ENCODE assay signal across 8 mouse cellular contexts in the genomic region with DNA sequence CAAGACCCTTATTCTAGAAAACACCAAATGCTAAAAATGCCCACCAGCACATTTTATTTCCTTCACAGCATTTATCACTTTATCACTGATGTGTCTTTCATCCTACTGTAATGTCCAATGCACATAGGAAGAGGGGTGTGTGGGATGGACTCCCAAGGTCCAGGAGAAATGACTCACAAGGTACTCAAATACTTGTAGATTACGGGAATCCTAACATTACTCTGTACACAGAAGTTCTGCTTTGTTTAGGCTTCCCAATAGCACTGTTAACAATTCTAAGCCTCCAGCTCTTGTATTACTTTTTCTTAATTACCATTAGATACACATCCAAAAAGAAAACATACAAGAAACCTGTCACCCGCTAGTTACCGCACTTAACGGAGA. TPM values are rescaled to one million over a fixed set of nuclear protein-coding genes. Genes with fewer than 3 reads are reported as not detected.
DNase-seq lines count a peak whose midpoint lies in the region; ATAC-seq and TF ChIP-seq lines count a peak whose summit lies in the region.

No protein-coding gene starts in this region.

- no peaks in the 10 kb centered on the region for H3K36me3 ChIP-seq in lung, embryonic 14.5 days (ENCODE audit: insufficient read depth)
- no peaks in the 10 kb centered on the region for H3K36me3 ChIP-seq in embryonic facial prominence, embryonic 13.5 days
- no peaks in the 10 kb centered on the region for H3K36me3 ChIP-seq in intestine, embryonic 16.5 days (ENCODE audit: control insufficient read depth, insufficient read depth, low read length)
- H3K36me3 ChIP-seq in neural tube, embryonic 13.5 days: no peaks in the 10 kb centered on the region

- no peaks in the 10 kb centered on the region for H3K9me3 ChIP-seq in lung, embryonic 14.5 days (ENCODE audit: low read depth, low read length)
- no peaks in the 10 kb centered on the region for H3K9me3 ChIP-seq in embryonic facial prominence, embryonic 13.5 days
- H3K9me3 ChIP-seq in intestine, embryonic 16.5 days (ENCODE audit: control insufficient read depth, low read length): no peaks in the 10 kb centered on the region
- H3K9me3 ChIP-seq in neural tube, embryonic 13.5 days: no peaks in the 10 kb centered on the region

- no peak for ATAC-seq in lung, embryonic 14.5 days (ENCODE audit: insufficient read depth)
- ATAC-seq in embryonic facial prominence, embryonic 13.5 days (ENCODE audit: insufficient number of reproducible peaks, insufficient read depth, low FRiP score, low TSS enrichment, low read depth): no peak
- ATAC-seq in intestine, embryonic 16.5 days: no peak
- no peak for ATAC-seq in neural tube, embryonic 13.5 days (ENCODE audit: low read depth)

- no peaks in the 10 kb centered on the region for H3K27me3 ChIP-seq in lung, embryonic 14.5 days (ENCODE audit: insufficient read depth, low read length)
- H3K27me3 ChIP-seq in embryonic facial prominence, embryonic 13.5 days: no peaks in the 10 kb centered on the region
- no peaks in the 10 kb centered on the region for H3K27me3 ChIP-seq in intestine, embryonic 16.5 days (replicated peaks; ENCODE audit: control insufficient read depth, insufficient read depth, low read length)
- H3K27me3 ChIP-seq in neural tube, embryonic 13.5 days: no peaks in the 10 kb centered on the region

- peak overlapping the region; percentile 82 for H3K4me2 ChIP-seq in lung, embryonic 14.5 days
- H3K4me2 ChIP-seq in embryonic facial prominence, embryonic 13.5 days: peak overlapping the region; percentile 71
- peak overlapping the region; percentile 83 for H3K4me2 ChIP-seq in intestine, embryonic 16.5 days (ENCODE audit: low read depth, low read length)
- peak overlapping the region; percentile 84 for H3K4me2 ChIP-seq in neural tube, embryonic 13.5 days

- WGBS in lung, embryonic 14.5 days: 0% methylated on average over 4 of the region's 4 CpGs
- WGBS in embryonic facial prominence, embryonic 13.5 days: 0% methylated on average over 4 of the region's 4 CpGs
- under 1% methylated on average over 4 of the region's 4 CpGs for WGBS in intestine, embryonic 16.5 days
- 2% methylated on average over 4 of the region's 4 CpGs for WGBS in neural tube, embryonic 13.5 days

- no peak for TF ChIP-seq CTCF in lung, embryonic 14.5 days (IDR thresholded peaks at IDR 0.05; ENCODE audit: low read depth)

- no peak for DNase-seq in lung, embryonic 14.5 days
- DNase-seq in lung, postnatal 4 days: no peak
- DNase-seq in thymus, postnatal 0 days (ENCODE audit: low spot score): no peak
- DNase-seq in ovary, postnatal 14 days (ENCODE audit: low spot score): no peak
- no peak for DNase-seq in thymus, adult 18-20 months

- peaks cover 9% of the 10 kb centered on the region; the same call in 1 of the 2 replicates for H3K4me1 ChIP-seq in lung, embryonic 14.5 days (ENCODE audit: insufficient read depth)
- peaks cover 23% of the 10 kb centered on the region for H3K4me1 ChIP-seq in embryonic facial prominence, embryonic 13.5 days
- H3K4me1 ChIP-seq in intestine, embryonic 16.5 days (ENCODE audit: control insufficient read depth, insufficient read depth, low read length): peaks cover 5% of the 10 kb centered on the region; the same call in 1 of the 2 replicates
- peaks cover 36% of the 10 kb centered on the region for H3K4me1 ChIP-seq in neural tube, embryonic 13.5 days (replicated peaks)

- peak overlapping the region; percentile 93 for H3K4me3 ChIP-seq in lung, embryonic 14.5 days (ENCODE audit: low read depth, low read length)
- H3K4me3 ChIP-seq in embryonic facial prominence, embryonic 13.5 days: peak overlapping the region; percentile 84
- H3K4me3 ChIP-seq in intestine, embryonic 16.5 days (ENCODE audit: low read length): peak overlapping the region; percentile 85
- H3K4me3 ChIP-seq in neural tube, embryonic 13.5 days: peak overlapping the region; percentile 89

- peak overlapping the region; percentile 99 for H3K9ac ChIP-seq in lung, embryonic 14.5 days
- H3K9ac ChIP-seq in embryonic facial prominence, embryonic 13.5 days: peak overlapping the region; percentile 99
- H3K9ac ChIP-seq in intestine, embryonic 16.5 days (ENCODE audit: low read depth, low read length): peak overlapping the region; percentile 98
- H3K9ac ChIP-seq in neural tube, embryonic 13.5 days: peak overlapping the region; percentile 99

- peak overlapping the region; percentile 100 for H3K27ac ChIP-seq in lung, embryonic 14.5 days (ENCODE audit: low read depth)
- H3K27ac ChIP-seq in embryonic facial prominence, embryonic 13.5 days: peak overlapping the region; percentile 100
- peak overlapping the region; percentile 99 for H3K27ac ChIP-seq in intestine, embryonic 16.5 days (ENCODE audit: low read length)
- H3K27ac ChIP-seq in neural tube, embryonic 13.5 days (replicated peaks): peak overlapping the region; percentile 100

RNA-seq across cellular contexts. Expression of gene Slc39a10, which starts 40.4 kb away (rescaled TPM):
- polyA plus RNA-seq in lung, embryonic 14.5 days (2014; fragmentation: Nextera tagmentation; extraction: Ambion mirVana): 57.0 and 60.1 TPM in 2 replicates
- 58.5 and 62.2 TPM in 2 replicates for polyA plus RNA-seq in embryonic facial prominence, embryonic 13.5 days (2015; fragmentation: Nextera tagmentation; extraction: Ambion mirVana)
- polyA plus RNA-seq in intestine, embryonic 16.5 days (2015; fragmentation: Nextera tagmentation; extraction: Ambion mirVana): 14.5 and 17.2 TPM in 2 replicates
- polyA plus RNA-seq in neural tube, embryonic 13.5 days (2015; fragmentation: Nextera tagmentation; extraction: Ambion mirVana): 61.0 and 62.5 TPM in 2 replicates
- 16.1 and 16.9 TPM in 2 replicates for polyA plus RNA-seq in thymus, postnatal 0 days (2015; fragmentation: Nextera tagmentation; extraction: Ambion mirVana)
